Mouse (Mus musculus) intestine, embryonic 14.5 days (tissue): Measurements from ENCODE around the gene Rgs3. TPM values are rescaled to one million over a fixed set of nuclear protein-coding genes. Genes with fewer than 3 reads are reported as not detected.

ENCODE experiments used
- ATAC-seq: fragments of 200-750 bp; cut with Nextera tagmentation; replicated peaks from 2 replicates; pipeline ENCODE4 v1.8.0; 2017; ENCODE audit warnings: low read depth, moderate number of reproducible peaks, moderate TSS enrichment, moderate library complexity; ENCODE audit not compliant: low FRiP score, low TSS enrichment
- DNase-seq: peaks from one replicate; pipeline ENCODE4 v3.0.0-alpha.2; 2018; ENCODE audit warnings: low spot score
- H3K27ac ChIP-seq: fragments of 300-500 bp; sonication (generic); 2 replicates; pipeline ENCODE4 v1.5.1; 2014; ENCODE audit warnings: low read depth, mild to moderate bottlenecking, control low read depth
- H3K27me3 ChIP-seq: fragments of 300-500 bp; sonication (generic); replicated peaks from 2 replicates; pipeline ENCODE4 v1.6.1; 2014; ENCODE audit warnings: low read length, control low read depth; ENCODE audit not compliant: control insufficient read depth, insufficient read depth
- H3K36me3 ChIP-seq: fragments of 300-500 bp; sonication (generic); 2 replicates; pipeline ENCODE4 v1.6.1; 2014; ENCODE audit warnings: low read length, control low read depth; ENCODE audit not compliant: control insufficient read depth, insufficient read depth
- H3K4me1 ChIP-seq: fragments of 300-500 bp; sonication (generic); replicated peaks from 2 replicates; pipeline ENCODE4 v1.6.1; 2014; ENCODE audit warnings: low read length, control low read depth, mixed read lengths; ENCODE audit not compliant: control insufficient read depth, insufficient read depth
- H3K4me2 ChIP-seq: fragments of 300-500 bp; sonication (generic); 2 replicates; pipeline ENCODE4 v1.6.1; 2014; ENCODE audit warnings: low read length
- H3K4me3 ChIP-seq: fragments of 300-500 bp; sonication (generic); 2 replicates; pipeline ENCODE4 v1.5.1; 2014; ENCODE audit warnings: low read depth, low read length, control low read depth, mixed read lengths
- H3K9ac ChIP-seq: fragments of 300-500 bp; sonication (generic); 2 replicates; pipeline ENCODE4 v1.6.1; 2014; ENCODE audit warnings: mild to moderate bottlenecking, low read length
- H3K9me3 ChIP-seq: fragments of 300-500 bp; sonication (generic); 2 replicates; pipeline ENCODE4 v1.6.1; 2016; ENCODE audit warnings: low read length, control low read depth; ENCODE audit not compliant: control insufficient read depth
- WGBS: fragments of 180-500 bp; shearing (Covaris S2); extraction: QIAGEN DNeasy Blood & Tissue Kit; methylation state at CpG from one replicate; pipeline ENCODE4 v1.1.7; 2014; 5-methylcytosine and 5-hydroxymethylcytosine counted together
- polyA plus RNA-seq: library from polyadenylated mRNA; unstranded; fragments of >200 nt; fragmentation: Nextera tagmentation; extraction: Ambion mirVana; gene quantifications from 2 replicates; pipeline ENCODE4 v1.2.1, GENCODE M21; 2014

Gene Rgs3
- polyA plus RNA-seq, 1 experiment from 2014 or later, result 35.0 TPM

DNA sequence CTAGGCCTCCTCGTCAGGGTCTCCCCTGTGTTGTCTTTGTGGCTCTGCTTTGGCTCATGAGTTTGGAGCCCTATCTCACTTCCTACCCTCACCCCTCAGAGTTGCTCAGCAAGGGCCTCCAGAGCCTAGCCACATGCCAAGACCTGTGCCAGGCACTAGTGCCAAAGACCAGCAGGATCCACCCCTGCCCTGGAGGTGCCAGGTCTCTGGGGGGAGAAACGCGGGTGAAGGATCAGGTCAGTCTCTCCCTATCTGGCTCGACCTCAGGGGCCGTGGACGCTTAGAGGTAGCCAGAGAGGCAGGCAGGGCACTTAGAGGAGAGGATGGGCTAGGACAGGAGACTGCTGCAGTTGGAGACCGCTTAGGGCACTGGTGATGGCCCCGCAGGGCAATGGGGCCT, 122.7 kb downstream of the Rgs3 start:
- peaks cover 9% of the 10 kb centered on the region for H3K4me1 ChIP-seq
- no peak overlapping the region for H3K27ac ChIP-seq
- no peak overlapping the region for H3K4me3 ChIP-seq
- no peak for ATAC-seq
- H3K27me3 ChIP-seq, result no peaks in the 10 kb centered on the region
- no peak overlapping the region for H3K4me2 ChIP-seq
- no peak overlapping the region for H3K9ac ChIP-seq
- peaks cover 7% of the 10 kb centered on the region; the same call in 1 of the 2 replicates for H3K36me3 ChIP-seq
- no peak for DNase-seq
- no peaks in the 10 kb centered on the region for H3K9me3 ChIP-seq
- WGBS, result 55% methylated on average over 8 of the region's 8 CpGs

DNA sequence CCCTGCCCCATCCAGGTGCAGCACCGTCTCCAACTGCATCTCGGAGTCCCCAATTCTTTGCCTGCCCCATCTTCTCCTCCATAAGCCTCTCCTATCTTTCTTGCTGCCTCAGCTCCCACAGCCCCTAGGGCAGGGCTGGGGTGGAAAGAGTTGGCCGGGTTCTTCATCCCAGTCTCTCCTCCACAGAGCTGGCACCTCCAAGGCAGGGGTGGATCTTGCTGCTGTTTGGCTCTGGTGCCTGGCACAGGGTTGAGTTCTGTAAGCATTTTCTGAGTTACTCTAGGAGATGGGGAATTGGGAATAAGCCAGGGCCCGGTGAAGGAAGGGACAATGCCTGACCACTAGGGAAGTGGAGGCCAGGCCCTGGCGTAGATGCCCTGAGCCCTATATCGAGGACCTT, 123.5 kb downstream of the Rgs3 start:
- WGBS, result 75% methylated on average over 6 of the region's 6 CpGs

DNA sequence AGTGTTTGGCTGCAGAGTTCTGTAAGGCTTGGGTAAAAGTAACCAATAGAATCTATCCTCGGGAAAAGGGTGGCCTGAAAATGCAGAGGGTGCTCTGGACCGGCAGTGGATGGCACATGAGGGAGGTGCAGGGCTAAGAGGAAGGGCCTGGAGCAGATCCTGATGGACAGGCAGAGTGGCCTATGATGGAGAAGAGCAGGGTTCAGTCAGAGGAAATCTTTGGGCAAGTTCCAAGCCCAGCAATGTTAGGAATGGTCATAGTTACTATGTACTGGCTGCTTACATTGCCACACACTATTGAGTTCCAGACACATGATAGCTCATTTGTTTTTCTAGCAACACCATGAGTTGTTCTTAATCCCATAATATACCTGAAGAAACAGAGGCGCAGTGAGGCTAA, 124.7 kb downstream of the Rgs3 start:
- no peak overlapping the region for H3K4me3 ChIP-seq
- peaks cover 6% of the 10 kb centered on the region; the same call in 1 of the 2 replicates for H3K4me1 ChIP-seq
- 84% methylated on average over 3 of the region's 3 CpGs for WGBS
- no peak overlapping the region for H3K9ac ChIP-seq
- ATAC-seq (no peak), DNase-seq (no peak)
- no peak overlapping the region for H3K4me2 ChIP-seq
- peaks cover 7% of the 10 kb centered on the region; the same call in 1 of the 2 replicates for H3K36me3 ChIP-seq
- H3K9me3 ChIP-seq, result no peaks in the 10 kb centered on the region
- H3K27me3 ChIP-seq, result no peaks in the 10 kb centered on the region
- no peak overlapping the region for H3K27ac ChIP-seq

More for the DNA sequence above, 123.5 kb downstream of the Rgs3 start:
- no peak overlapping the region for H3K27ac ChIP-seq
- H3K4me1 ChIP-seq, result peaks cover 6% of the 10 kb centered on the region; the same call in 1 of the 2 replicates
- H3K4me2 ChIP-seq, result no peak overlapping the region
- H3K4me3 ChIP-seq, result no peak overlapping the region
- no peaks in the 10 kb centered on the region for H3K27me3 ChIP-seq
- ATAC-seq (no peak), DNase-seq (no peak)
- no peaks in the 10 kb centered on the region for H3K9me3 ChIP-seq
- H3K36me3 ChIP-seq, result peaks cover 7% of the 10 kb centered on the region; the same call in 1 of the 2 replicates
- H3K9ac ChIP-seq, result no peak overlapping the region

DNA sequence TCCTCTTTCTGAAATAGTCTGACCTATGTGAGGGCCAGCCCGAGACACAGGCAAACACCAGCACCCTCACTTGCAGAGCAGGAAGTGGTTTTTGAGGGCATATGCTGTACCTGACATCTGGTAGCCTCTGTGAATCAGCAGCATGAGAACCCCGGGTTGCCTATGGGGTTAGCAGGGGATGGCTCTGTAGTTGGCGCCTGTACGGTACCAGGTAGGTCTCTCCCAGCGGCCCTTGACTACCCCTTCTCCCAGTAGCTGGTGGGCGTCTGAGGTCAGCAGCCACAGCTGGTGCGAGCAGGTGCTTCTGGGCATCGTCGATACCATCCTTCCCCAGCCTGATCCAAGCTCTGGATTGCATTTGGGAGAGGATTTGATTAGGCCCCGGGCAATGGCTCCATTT, 125.6 kb downstream of the Rgs3 start:
- no peak overlapping the region for H3K27ac ChIP-seq
- no peak for DNase-seq
- no peak overlapping the region for H3K9ac ChIP-seq
- peaks cover 7% of the 10 kb centered on the region; the same call in 1 of the 2 replicates for H3K36me3 ChIP-seq
- WGBS, result 76% methylated on average over 10 of the region's 10 CpGs
- peaks cover 6% of the 10 kb centered on the region; the same call in 1 of the 2 replicates for H3K4me1 ChIP-seq
- no peaks in the 10 kb centered on the region for H3K27me3 ChIP-seq
- no peak overlapping the region for H3K4me3 ChIP-seq
- no peak for ATAC-seq
- H3K4me2 ChIP-seq, result no peak overlapping the region
- no peaks in the 10 kb centered on the region for H3K9me3 ChIP-seq

DNA sequence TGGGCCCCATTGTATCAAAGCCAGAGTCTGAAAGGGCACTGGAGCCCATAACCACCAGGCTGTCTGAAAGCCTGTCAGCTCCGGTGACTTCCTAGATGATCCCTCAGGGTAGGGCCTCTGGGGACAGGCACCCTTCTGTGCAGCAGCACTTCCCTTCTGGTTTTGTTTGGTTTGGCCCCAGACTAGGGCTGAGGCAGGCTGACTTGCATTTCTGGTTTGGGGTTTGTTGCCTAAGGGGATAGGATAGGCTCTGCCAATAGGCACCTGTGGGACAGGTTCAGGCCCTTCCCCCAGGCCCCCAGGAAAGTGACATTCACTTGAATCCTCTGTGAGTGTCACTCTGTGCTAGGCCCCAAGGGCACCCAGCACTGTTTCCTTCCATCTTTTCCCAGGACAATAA, 127.1 kb downstream of the Rgs3 start:
- peak; percentile 65 for ATAC-seq
- H3K9ac ChIP-seq, result no peak overlapping the region
- H3K4me2 ChIP-seq, result no peak overlapping the region
- no peak for DNase-seq
- H3K4me3 ChIP-seq, result no peak overlapping the region
- 43% methylated on average over 1 of the region's 1 CpGs for WGBS
- no peak overlapping the region; the same call in 1 of the 2 replicates for H3K27ac ChIP-seq
- no peaks in the 10 kb centered on the region for H3K9me3 ChIP-seq
- peaks cover 9% of the 10 kb centered on the region; the same call in 1 of the 2 replicates for H3K4me1 ChIP-seq
- H3K36me3 ChIP-seq, result peaks cover 12% of the 10 kb centered on the region; the same call in 1 of the 2 replicates
- no peaks in the 10 kb centered on the region for H3K27me3 ChIP-seq

DNA sequence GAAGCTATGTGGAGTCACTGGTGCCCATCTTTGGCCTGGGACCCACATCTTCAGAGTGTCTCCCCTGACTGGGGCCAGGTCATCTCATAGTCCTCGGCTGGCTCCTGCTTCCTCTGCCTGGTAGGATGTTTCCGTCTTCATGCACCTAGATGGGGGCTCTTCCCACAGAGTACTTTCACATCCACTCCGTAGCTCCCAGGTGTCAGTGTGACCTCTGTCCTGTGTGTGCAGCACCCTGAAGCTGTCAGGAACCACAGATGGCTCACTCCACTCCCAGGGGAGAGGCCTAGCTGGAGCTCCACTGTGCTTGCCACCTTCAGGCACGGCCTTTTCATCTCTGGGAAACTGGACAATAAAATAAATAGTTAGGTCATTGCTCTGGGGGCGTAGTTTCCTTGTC, 128.5 kb downstream of the Rgs3 start:
- Histone ChIP-seq H3K27me3 (no peaks in the 10 kb centered on the region), H3K4me1 (peaks cover 7% of the 10 kb centered on the region; the same call in 1 of the 2 replicates), H3K9ac (no peak overlapping the region), H3K4me2 (no peak overlapping the region), H3K36me3 (peaks cover 16% of the 10 kb centered on the region; the same call in 1 of the 2 replicates), H3K4me3 (no peak overlapping the region), H3K27ac (no peak overlapping the region), H3K9me3 (no peaks in the 10 kb centered on the region)
- 83% methylated on average over 5 of the region's 5 CpGs for WGBS
- ATAC-seq, result no peak
- DNase-seq, result no peak

DNA sequence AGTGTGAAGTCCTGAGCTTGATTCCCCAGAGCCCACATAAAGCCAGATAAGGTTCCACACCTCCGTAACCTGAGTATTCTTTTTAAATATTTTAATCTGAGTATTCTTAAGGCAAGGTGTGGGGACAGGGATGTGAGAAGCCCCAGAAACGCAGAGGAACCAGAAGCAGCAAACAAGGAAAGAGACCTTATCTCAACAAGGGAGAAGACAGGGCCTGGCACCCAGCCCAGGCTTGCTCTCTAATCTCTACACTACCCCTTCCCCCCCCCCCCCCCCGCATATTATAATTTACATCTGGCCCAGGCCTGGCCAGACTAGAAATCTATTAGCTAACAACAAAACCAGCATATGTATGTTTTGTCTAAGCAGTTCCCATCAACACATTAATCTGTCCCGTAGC, 131.3 kb downstream of the Rgs3 start:
- peaks cover 7% of the 10 kb centered on the region; the same call in 1 of the 2 replicates for H3K4me1 ChIP-seq
- H3K9me3 ChIP-seq, result no peaks in the 10 kb centered on the region
- WGBS, result 74% methylated on average over 4 of the region's 4 CpGs
- H3K4me2 ChIP-seq, result no peak overlapping the region
- no peak overlapping the region for H3K4me3 ChIP-seq
- no peak overlapping the region for H3K27ac ChIP-seq
- no peak overlapping the region for H3K9ac ChIP-seq
- ATAC-seq (no peak), DNase-seq (no peak)
- no peaks in the 10 kb centered on the region for H3K27me3 ChIP-seq
- H3K36me3 ChIP-seq, result peaks cover 29% of the 10 kb centered on the region

DNA sequence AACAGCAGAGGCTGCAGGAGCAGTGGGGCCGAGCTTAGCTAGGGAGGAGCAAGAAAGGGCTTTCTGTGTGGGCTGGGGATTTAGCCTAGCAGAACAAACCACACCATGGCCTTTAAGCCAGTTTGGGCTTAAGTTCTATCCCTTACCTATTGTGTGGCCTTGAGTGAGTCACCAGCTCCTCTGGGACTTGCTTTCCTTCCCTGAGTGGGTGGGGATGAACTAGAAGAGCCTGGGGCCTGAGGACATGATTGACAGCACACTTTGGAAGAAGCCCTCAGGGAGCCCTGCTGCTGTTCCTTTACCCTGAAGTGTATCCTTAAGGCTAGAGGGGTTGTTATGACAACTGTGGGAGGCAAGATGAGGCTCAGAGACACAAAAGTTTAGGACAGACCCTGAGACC, 132.0 kb downstream of the Rgs3 start:
- Histone ChIP-seq H3K4me3 (no peak overlapping the region), H3K27me3 (no peaks in the 10 kb centered on the region), H3K9ac (no peak overlapping the region), H3K9me3 (no peaks in the 10 kb centered on the region), H3K36me3 (peaks cover 29% of the 10 kb centered on the region), H3K4me2 (no peak overlapping the region), H3K4me1 (peaks cover 3% of the 10 kb centered on the region; the same call in 1 of the 2 replicates), H3K27ac (no peak overlapping the region)
- DNase-seq, result no peak
- WGBS, result 42% methylated on average over 1 of the region's 1 CpGs
- ATAC-seq, result no peak

DNA sequence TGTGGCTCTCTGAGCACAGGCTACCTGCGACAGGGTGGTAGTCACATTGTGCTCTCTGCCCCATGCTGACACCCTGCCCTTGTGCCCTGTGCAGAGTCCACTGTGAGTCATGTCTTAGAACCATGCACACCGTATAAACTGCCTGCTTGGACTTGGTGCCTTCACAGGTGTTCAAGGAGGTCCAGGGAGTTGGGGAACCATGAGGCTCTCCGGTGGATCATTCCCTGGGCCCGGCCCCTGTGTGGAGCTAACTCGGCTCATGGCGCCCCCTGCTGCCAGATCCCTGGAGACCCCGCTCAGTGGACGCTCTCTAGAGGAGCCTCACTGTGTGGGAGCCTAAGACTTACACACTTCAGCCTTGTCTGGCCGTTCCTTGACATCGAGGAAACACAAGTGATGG, 134.2 kb downstream of the Rgs3 start:
- Histone ChIP-seq H3K4me2 (no peak overlapping the region), H3K36me3 (peaks cover 33% of the 10 kb centered on the region), H3K9ac (no peak overlapping the region), H3K4me3 (no peak overlapping the region), H3K9me3 (no peaks in the 10 kb centered on the region), H3K27ac (no peak overlapping the region), H3K27me3 (no peaks in the 10 kb centered on the region), H3K4me1 (peaks cover 18% of the 10 kb centered on the region)
- DNase-seq (peak; percentile 78), ATAC-seq (peak; percentile 50)
- WGBS, result 40% methylated on average over 10 of the region's 10 CpGs
